Mouse (Mus musculus) left cerebral cortex, postnatal 4 days (tissue): ENCODE measurements around the gene Sf3a1. TPM values are rescaled to one million over a fixed set of nuclear protein-coding genes. Genes with fewer than 3 reads are reported as not detected.

ENCODE experiments used
- DNase-seq: peaks from one replicate; pipeline ENCODE4 v3.0.0-alpha.2; 2022
- intact Hi-C: fragments of 180-260 bp; cut with DNase I; formaldehyde crosslinking; loops from one replicate; pipeline ENCODE4 v1.15.1; 2025
- total RNA-seq, 2 experiments: library from RNA; stranded (reverse); gene quantifications; 2 replicates each; pipeline ENCODE4 v1.2.3; 2021

Sf3a1 gene
- total RNA-seq, 2 experiments from 2014 or later, result 75.5 to 93.4 TPM

DNA sequence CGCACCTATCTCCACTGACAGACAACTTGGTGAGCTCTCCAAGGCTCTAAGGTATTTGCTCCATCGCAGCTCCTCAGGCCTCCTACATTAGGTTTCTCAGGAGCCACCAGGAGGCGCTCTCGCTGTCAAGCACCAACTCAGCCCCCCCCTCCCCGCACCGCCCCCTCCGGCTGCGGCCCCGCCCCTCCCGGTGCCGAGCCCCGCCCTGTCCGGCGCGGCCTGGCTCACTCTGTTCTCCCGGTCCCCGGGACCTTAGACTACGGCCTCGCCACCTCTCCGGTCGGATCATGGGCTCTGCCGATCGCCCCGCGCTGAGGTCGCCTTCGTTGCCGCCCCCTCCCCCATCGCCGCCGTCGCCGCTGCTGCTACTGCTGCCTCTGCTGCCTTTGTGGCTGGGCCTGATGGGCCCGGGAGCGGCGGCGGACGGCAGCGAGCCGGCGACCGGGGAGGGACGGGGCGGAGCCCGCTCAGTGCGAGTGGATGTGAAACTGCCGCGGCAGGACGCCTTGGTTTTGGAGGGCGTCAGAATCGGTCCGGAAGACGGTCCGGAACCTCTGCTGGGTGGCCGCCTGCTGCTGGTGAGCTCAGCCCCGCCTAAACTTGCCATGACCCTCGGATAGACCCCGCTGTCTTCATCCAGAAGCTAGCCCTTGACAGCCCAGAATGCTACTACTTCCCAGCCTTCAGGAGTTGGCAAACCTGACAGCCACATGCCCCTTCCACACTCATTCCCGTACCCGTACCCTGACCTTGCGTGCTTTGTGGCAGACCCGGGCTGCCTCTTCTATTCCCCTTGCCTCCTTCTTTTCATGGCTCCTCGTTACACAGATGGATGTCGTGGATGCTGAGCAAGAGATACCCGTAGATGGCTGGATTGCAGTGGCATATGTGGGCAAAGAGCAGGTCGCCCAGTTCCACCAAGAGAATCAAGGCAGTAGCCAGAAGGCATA lies 24.9 kb upstream of the Sf3a1 start, which contains the start of gene Rnf215:
TSS of gene Rnf215 (plus strand) at position 217 of the 950 bp plus-strand sequence.
- peak; percentile 95 for DNase-seq
- intact Hi-C loops, result loop anchor here (2.0 kb wide), 1 partner anchor 84 kb away; the partner anchor contains the start of gene Castor1

DNA sequence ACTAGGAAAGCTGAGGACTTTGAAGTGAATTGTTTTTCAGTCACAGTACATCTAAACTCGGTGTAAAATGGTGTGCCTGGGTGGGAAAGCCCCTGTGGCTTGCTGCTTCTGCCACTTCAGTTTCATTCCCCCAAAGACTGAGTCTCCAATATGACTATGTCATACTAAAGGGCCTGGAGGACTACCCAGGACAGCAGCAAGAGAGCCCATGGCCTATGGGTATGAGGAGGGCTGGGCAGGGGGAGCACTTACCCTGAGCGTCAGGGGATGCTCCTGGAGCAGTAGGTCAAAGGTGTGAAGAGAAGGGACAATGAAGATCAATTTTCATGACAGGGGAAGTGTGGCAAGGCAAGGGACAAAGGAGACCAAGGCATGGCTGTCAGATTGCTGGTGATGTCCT lies 21.2 kb upstream of the Sf3a1 start:
- intact Hi-C loops, result no loop called here
- DNase-seq, result no peak

GRCm38 (mm10) chr11:4141505-4141904 lies 18.6 kb upstream of the Sf3a1 start:
- intact Hi-C loops, result no loop called here
- DNase-seq, result no peak

DNA sequence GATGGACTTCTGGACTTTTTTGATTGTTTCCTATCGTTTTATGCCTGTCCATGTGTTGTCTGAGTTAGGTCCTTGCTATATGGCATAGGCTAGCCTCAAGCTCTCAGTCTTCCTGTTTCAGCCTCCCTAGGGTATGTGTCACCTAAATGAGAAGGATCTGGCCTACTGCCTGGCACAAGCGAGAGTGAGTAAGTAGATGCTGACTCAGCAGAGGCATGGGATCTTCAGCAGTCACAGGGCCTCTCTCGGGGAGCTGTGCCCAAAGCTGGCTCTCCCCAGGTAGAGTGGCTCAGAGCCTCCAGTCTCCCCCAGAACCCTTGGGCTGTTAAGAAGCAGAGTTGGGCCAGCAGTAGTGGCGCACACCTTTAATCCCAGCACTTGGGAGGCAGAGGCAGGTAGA lies 17.8 kb upstream of the Sf3a1 start:
- intact Hi-C loops, result no loop called here
- no peak for DNase-seq

DNA sequence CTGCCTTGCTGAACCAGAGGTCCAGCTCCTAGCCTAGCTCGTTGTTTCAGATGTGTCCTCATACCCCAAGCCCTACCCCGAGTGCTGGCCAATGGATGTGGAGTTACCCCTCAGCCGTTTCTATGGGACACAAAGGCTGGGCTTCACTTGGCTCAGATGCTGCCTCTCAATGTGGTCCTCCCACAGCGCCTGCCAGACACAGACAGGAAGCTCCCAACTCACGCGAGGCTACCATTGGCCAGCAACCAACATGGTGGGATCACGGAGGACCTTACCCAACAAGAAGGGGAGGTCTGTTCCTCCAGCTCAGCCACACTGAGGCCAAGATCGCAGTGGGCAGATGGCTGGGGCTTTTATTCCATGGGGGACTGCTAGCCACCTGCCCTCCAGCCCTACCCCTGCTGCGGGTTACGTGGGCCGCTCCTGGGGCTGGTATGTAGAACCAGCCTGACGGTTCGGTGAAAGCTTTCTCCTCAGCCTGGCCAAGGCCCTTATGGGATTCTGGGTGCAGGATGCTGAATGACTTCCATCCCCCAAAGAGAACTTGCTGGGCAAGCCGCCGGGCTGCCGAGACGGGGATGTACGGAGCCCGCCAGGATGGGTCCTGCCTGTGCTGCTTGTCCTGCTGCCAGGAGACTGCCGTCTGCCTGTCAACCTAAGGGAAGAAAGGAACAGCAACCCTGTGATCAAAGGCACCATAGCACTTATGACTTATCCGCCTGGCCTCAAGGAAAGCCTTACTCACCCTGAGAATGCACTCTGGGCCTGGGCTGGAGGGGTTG lies 16.7 kb upstream of the Sf3a1 start:
- DNase-seq, result peak; percentile 87

DNA sequence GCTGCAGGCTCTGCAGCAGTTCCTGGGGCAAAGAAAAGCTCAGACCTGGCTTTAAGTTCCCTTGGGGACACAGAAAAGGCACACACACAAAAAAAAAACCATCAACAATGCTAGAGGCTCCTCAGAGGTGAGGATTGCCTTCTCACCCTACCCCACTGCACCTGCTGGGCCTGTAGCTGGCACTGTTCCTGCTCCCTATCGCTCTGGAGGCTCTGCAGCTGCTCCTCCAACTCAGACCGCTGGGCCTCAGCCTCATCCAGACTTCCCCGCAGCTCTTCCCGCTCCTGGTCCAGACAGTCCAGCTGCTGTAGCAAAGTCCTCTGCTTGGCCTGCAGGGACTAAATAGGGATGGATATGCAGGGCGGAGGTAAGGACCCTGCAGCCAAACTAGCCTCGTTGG lies 13.8 kb upstream of the Sf3a1 start:
- peak; percentile 41 for DNase-seq
- intact Hi-C loops, result no loop called here

More for the DNA sequence above, 16.7 kb upstream of the Sf3a1 start:
- intact Hi-C loops, result no loop called here

DNA sequence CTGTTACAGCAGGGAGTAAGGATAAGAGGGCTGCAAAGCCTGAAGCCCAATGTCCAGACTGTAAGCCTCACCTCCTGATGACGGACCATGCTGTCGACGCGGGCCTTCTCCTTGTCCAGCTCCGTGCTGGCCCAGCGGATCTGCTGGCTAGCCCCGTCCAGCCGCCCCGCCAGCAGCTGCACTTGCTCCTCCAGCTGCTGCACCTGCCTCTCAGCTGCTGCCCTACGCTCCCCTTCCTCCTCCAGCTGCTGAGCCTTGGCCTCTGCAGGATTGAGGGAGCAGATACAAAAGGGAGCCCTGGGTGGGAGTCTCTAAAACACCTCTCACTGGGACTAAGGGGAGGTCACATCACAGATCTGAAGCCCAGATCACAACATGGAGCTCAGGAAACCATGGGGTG lies 13.1 kb upstream of the Sf3a1 start:
- intact Hi-C loops, result no loop called here
- DNase-seq, result no peak

DNA sequence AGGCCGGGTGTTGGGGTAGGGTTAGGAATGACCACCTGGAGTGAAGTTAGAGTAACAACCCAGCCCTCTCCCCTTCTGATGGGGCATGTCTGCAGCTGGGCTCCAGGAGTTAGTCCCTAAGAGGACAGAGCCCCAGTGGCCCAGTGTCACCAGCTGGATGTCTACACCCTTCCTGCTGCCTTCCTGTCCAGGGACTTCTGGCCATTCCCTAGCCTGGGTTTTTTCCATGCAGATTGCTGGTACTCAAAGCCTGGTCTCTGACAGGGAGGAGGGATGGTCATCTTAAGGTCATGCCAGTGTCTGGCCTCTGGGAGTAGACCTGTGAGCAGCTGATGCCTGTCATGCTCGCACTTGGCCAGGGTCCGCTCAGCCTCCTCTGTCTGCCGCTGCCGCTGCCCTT lies 12.0 kb upstream of the Sf3a1 start:
- intact Hi-C loops, result no loop called here

DNA sequence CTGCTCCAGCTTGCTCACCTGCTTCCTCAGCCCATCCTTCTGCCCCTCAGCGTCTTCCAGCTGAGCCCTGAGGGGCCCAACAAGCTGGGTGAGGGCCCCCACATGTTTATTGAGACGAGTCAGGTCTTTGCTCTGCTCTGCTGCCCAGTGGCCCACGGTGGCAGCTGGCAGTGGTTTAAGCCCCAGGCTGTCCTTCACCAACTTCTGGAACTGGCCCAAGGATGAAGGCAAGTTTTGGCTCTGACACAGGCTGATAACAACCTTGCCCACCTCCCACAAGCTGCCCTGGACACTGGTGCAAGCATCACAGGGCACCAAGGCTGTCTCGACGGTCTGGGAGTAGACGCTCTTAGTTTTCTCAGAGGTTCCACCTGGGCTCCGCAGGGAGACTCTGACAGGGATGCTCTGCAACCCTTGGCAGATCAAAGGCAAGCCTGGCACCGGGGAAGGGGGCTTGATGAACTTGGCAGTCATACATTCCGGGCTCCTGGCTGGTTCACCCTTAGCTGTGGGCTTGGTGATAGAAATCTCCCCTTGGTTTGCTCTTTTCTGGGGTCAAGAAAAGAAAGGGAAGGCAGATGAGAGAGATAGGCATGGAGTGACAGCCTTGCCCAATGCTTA lies 11.5 kb upstream of the Sf3a1 start:
- intact Hi-C loops, result no loop called here
- peak; percentile 51 for DNase-seq

More for the DNA sequence above, 12.0 kb upstream of the Sf3a1 start:
- DNase-seq, result no peak

DNA sequence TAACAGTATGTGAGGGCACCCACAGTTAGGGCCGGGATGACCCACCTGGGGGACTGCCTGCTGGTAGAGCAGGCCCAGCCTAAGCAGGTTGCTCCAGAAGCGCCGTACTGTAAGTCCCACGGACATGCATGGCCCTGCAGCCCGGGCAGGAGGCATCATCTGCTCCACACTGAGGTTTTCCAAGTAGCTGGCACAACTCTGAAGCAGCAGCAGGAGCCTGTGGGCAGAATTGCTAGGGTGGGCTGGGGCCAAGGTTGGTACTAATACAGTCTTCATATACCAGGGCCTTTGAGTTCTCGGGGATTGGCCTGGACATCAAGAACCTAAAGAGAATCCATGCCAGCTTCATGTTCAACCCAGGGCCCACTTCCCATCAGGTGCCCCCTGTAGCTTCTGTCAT lies 10.3 kb upstream of the Sf3a1 start:
- intact Hi-C loops, result no loop called here
- peak; percentile 55 for DNase-seq

DNA sequence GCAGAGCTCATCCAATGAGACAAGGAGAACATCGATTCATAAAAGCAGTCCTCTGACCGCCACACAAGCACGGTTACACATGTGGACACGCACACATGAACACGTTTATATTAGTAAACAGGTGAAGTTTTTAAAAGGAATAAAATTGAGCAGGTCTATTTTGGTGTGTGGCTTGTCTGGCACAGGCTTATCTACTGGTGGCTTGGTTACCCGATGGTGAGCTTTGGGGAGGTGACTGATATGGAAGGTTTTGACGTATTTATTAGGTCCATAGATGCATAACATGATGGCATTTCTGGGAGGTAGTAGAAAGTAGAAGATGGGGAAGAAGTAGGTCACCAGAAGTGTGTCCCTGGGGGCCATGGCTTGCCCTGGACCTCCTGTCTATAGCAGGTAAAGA lies 6.5 kb upstream of the Sf3a1 start:
- DNase-seq, result no peak
- intact Hi-C loops, result no loop called here

DNA sequence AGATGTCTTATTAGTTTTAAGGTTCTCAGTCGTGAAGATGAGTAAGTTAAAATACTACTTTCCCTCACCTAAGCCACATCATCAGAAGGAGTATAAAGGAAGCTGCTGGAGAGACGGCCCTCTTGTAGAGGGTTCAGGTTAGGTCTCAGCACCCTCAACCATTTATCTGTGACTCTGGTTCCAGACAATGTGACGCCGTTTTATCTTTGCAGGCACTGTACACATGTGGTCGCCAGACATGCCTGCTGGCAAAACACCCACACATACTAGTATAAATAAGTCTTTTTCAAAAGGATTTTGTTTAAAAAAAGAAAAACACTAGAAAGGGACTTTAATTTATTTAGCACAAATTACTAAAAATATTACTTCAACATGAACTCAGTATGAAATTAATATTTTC lies 4.5 kb upstream of the Sf3a1 start:
- DNase-seq, result no peak
- intact Hi-C loops, result no loop called here

DNA sequence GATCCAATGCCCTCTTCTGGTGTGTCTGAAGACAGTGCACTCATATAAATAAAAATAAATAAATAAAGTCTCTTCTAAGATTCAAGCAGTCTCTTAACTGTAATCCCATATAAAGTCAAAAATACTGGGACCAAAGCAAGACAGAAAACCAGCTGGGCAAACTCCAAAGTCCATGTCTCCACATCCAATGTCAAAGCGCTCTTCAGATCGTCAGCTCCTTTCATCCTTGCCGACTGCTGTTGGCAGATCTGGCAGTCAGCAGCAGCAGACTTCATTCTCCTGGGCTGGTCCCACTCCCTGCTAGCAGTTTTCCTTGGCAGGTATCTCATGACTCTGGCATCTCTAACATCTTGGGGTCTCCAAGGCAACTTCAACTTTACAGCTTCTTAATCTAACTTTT lies 1.5 kb upstream of the Sf3a1 start:
- intact Hi-C loops, result no loop called here
- DNase-seq, result no peak

DNA sequence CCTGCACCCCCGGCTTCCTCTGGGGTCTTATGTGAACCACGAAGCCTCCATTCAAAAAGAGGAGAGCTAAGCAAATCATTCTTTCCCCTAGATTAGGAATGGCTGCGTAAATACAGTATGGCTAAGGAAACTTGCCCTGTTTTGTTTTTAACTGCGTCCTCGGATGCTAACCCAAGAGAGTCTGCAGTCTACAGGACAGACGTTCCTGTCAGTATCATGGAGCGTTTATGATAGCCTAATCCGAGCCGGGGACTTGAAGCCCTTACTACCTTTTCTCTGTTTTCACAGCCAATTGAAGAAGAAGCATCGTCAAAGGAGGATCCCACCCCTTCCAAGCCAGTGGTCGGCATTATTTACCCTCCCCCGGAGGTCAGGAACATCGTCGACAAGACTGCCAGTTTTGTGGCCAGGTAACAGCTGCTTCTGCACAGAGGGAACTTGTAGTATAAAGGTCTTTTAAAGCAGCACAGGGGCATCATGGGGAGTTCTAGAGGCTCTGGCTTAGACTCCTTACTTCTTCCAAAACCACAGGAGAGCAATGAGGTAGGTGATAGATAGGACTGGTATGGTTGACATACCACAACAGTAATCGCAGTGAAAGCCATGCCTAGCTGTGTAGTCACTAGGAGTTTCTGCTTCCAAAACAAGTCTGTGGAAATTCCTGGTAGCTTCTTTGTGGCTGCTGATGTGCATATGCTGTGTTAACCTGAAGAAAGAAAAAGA lies 769 bp downstream of the Sf3a1 start:
- intact Hi-C loops, result no loop called here
- no peak for DNase-seq

- intact Hi-C loops, result no loop called here
- no peak for DNase-seq
Measured at GRCm38 (mm10) chr11:4164701-4165100, 4.6 kb downstream of the Sf3a1 start.

DNA sequence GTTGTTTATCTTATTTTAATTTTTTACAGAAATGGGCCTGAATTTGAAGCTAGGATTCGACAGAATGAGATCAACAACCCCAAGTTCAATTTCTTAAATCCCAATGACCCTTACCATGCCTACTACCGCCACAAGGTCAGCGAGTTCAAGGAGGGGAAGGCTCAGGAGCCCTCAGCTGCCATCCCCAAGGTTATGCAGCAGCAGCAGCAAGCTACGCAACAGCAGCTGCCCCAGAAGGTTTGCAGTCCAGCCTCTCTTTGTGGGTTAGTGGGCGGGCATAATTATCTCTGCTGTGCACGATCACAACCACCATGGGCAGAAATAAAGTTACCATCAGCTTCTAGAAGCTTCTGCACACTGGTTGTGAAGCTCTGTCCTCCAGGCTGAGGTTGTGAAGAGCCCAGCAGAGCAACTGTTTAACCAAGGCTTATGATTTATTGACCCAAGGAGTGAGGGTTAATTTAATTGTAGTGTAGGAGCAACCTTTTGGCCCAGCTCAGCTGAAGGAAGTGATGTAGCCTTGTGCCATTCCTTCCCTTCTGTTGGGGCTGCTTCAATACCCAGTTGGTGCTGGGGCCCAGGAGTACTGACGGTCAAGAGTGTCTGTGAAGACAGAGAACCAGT lies 6.4 kb downstream of the Sf3a1 start:
- intact Hi-C loops, result no loop called here
- no peak for DNase-seq

DNA sequence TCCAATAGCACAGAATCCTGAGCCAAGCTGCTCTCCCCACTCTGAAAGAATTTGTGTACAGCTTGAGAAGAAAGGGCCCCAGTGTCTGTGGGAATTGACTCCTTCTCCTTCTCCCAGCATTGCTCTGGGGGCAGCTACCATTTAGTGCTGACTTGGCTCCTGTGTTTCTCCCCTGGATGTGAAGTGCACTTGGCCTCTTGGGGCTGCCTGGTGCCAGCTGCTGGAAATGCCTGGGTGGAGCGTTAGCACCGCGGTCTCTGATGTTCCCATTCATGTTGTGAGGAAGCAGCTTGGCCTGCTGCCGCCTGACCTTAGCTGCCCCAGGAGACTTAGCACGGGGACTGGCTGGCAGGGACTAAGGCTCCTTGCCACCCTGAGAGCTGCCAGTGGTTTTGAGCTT lies 14.4 kb downstream of the Sf3a1 start:
- peak; percentile 44 for DNase-seq
- intact Hi-C loops, result no loop called here

DNA sequence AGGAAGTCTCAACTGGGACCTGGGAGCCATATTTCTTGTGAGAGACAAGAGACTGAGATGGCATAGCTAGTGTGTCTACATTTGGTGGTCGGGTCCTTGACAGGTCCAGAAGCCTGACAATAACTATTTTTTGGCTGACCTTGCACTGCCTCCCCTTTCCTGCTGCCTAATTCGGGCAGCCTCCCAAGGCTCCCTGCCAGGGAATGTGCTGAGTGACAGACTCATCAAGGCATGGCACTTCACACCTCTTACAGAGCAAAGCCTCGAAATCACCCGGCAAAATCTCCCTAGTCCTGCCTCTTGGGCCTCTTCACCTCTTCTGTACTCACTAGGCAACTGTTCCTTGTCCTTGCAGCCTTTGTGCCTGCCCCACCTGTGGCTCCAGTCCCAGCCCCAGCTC lies 17.6 kb downstream of the Sf3a1 start:
- DNase-seq, result no peak
- intact Hi-C loops, result no loop called here

GRCm38 (mm10) chr11:4182061-4182460 lies 21.9 kb downstream of the Sf3a1 start:
- intact Hi-C loops, result no loop called here

DNA sequence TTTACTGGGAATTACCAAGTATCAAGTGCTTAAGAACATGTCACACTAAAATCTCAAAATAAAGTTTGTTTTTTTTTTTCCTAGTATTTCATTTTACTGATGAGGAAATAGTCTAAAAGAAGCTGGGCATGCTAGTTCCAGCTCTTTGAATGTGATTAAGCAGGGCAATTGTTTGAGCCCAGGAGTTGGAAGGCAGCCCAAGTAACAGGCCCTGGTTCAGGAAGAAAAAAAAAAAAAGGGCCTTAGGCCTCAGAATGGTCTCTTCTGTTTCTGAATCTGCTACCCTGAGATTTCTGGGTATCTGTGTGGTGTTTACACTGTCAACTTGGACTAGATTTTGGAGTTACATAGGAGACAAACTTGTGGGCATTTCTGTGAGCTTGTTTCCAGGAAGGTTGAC lies 23.4 kb downstream of the Sf3a1 start:
- DNase-seq, result no peak
- intact Hi-C loops, result no loop called here

More at GRCm38 (mm10) chr11:4182061-4182460, 21.9 kb downstream of the Sf3a1 start:
- DNase-seq, result no peak
